Mouse (Mus musculus): ENCODE results near the gene Inha. TPM values are rescaled to one million over a fixed set of nuclear protein-coding genes. Genes with fewer than 3 reads are reported as not detected.

Gene Inha
- polyA plus RNA-seq, 1 experiment from 2014 or later = 3.8 TPM

DNA sequence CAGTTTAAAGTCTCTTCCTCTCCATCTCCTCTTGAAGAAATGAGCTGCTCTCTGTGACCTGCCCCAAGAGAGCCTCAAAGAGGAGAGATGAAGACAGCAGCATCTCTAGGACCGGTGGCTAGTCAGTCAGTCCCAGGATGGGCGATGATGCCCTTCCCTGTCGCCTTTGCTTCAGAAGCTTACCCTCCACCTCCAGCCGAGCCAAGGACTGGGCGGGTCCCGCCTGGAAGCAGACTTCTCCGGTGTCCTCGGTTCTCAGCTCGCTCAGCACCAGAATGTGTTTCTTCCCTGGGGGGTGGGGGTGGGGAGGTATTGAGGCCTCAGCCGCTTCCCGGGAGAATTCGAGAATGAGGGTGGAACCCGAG is 19.9 kb upstream of the Inha start:
- no peak for TF ChIP-seq EP300 (IDR thresholded peaks at IDR 0.05)
- no peak for TF ChIP-seq CTCF (IDR thresholded peaks at IDR 0.05)
- no peak for DNase-seq (ENCODE audit: low spot score)
- Histone ChIP-seq H3K4me2 (replicated peaks; ENCODE audit: low read depth, low read length) (peak overlapping the region; percentile 56), H3K27ac (ENCODE audit: low read length) (no peak overlapping the region), H3K9ac (replicated peaks; ENCODE audit: low read depth) (no peak overlapping the region), H3K4me3 (ENCODE audit: low read depth, low read length) (peak overlapping the region; percentile 37), H3K9me3 (ENCODE audit: low read length) (no peaks in the 10 kb centered on the region), H3K27me3 (replicated peaks; ENCODE audit: insufficient read depth, low read length) (peaks cover 32% of the 10 kb centered on the region), H3K4me1 (ENCODE audit: insufficient read depth, low read depth, low read length) (no peaks in the 10 kb centered on the region), H3K36me3 (ENCODE audit: insufficient read depth, low read length) (peaks cover 6% of the 10 kb centered on the region; the same call in 1 of the 2 replicates)
- no peak for ATAC-seq
- WGBS = 4% methylated on average over 13 of the region's 13 CpGs

DNA sequence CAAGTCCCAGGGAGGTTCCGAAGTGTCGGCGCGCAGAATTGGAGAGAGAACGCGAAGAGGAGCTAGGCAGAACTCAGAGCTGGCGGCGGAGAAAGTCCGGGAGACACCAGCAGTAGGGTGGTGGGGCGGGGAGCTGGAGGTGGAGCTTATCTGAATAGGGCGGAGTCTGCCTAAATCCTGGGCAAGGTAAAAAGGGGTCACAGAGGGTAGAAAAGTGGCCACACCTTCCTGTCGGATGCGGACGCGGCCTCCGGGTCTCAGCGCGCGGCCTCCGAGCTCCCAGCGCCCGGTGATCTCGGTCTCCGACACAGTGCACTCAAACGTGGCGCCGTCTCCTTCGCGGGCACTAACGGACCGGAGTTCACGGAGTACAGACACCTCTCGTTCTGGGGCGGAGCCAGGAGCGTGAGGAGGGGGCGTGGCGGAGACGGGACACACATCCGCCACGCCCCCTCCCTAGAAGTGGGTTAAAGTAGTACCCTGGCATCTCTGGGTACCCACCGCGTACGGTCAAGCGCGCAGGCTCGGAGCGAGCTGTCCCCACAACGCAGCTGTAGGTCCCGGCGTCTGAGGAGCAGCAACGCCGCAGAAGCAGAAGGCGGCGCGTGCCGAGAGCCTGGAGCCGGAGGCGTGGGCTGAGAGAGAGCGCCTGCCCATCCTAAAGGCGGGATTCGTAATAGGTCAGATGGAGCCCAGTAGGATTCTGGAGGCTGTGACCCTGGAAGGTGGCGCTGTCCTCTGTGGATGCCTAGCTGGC is 19.3 kb upstream of the Inha start:
- WGBS = 3% methylated on average over 61 of the region's 62 CpGs
- TF ChIP-seq EP300 (IDR thresholded peaks at IDR 0.05) (no peak), CTCF (IDR thresholded peaks at IDR 0.05) (peak; percentile 29)
- DNase-seq (ENCODE audit: low spot score) = peak; percentile 77
- Histone ChIP-seq H3K4me1 (ENCODE audit: insufficient read depth, low read depth, low read length) (no peaks in the 10 kb centered on the region), H3K9ac (replicated peaks; ENCODE audit: low read depth) (no peak overlapping the region), H3K27ac (ENCODE audit: low read length) (no peak overlapping the region), H3K4me2 (replicated peaks; ENCODE audit: low read depth, low read length) (peak overlapping the region; percentile 56), H3K9me3 (ENCODE audit: low read length) (no peaks in the 10 kb centered on the region), H3K36me3 (ENCODE audit: insufficient read depth, low read length) (peaks cover 6% of the 10 kb centered on the region; the same call in 1 of the 2 replicates), H3K4me3 (ENCODE audit: low read depth, low read length) (peak overlapping the region; percentile 37), H3K27me3 (replicated peaks; ENCODE audit: insufficient read depth, low read length) (peaks cover 29% of the 10 kb centered on the region)
- ATAC-seq = peak; percentile 81

GRCm38 (mm10) chr1:75490785-75491551 is 15.9 kb upstream of the Inha start:
- no peak overlapping the region for H3K4me3 ChIP-seq (ENCODE audit: low read depth, low read length)
- H3K36me3 ChIP-seq (ENCODE audit: insufficient read depth, low read length) = peaks cover 6% of the 10 kb centered on the region; the same call in 1 of the 2 replicates
- H3K4me1 ChIP-seq (ENCODE audit: insufficient read depth, low read depth, low read length) = no peaks in the 10 kb centered on the region
- peaks cover 16% of the 10 kb centered on the region for H3K27me3 ChIP-seq (replicated peaks; ENCODE audit: insufficient read depth, low read length)
- no peak for ATAC-seq
- no peaks in the 10 kb centered on the region for H3K9me3 ChIP-seq (ENCODE audit: low read length)
- TF ChIP-seq EP300 (IDR thresholded peaks at IDR 0.05) (no peak), CTCF (IDR thresholded peaks at IDR 0.05) (no peak)
- DNase-seq (ENCODE audit: low spot score) = no peak
- no peak overlapping the region for H3K27ac ChIP-seq (ENCODE audit: low read length)
- 86% methylated on average over 34 of the region's 34 CpGs for WGBS
- H3K9ac ChIP-seq (replicated peaks; ENCODE audit: low read depth) = no peak overlapping the region
- no peak overlapping the region for H3K4me2 ChIP-seq (replicated peaks; ENCODE audit: low read depth, low read length)

GRCm38 (mm10) chr1:75492579-75493170 is 14.2 kb upstream of the Inha start:
- DNase-seq (ENCODE audit: low spot score) = no peak
- H3K27ac ChIP-seq (ENCODE audit: low read length) = no peak overlapping the region
- H3K36me3 ChIP-seq (ENCODE audit: insufficient read depth, low read length) = peaks cover 6% of the 10 kb centered on the region
- no peak overlapping the region for H3K4me3 ChIP-seq (ENCODE audit: low read depth, low read length)
- no peaks in the 10 kb centered on the region for H3K27me3 ChIP-seq (replicated peaks; ENCODE audit: insufficient read depth, low read length)
- 72% methylated on average over 24 of the region's 24 CpGs for WGBS
- TF ChIP-seq CTCF (IDR thresholded peaks at IDR 0.05) = no peak
- no peak for TF ChIP-seq EP300 (IDR thresholded peaks at IDR 0.05)
- ATAC-seq = no peak
- no peaks in the 10 kb centered on the region for H3K4me1 ChIP-seq (ENCODE audit: insufficient read depth, low read depth, low read length)
- H3K9ac ChIP-seq (replicated peaks; ENCODE audit: low read depth) = no peak overlapping the region
- H3K4me2 ChIP-seq (replicated peaks; ENCODE audit: low read depth, low read length) = no peak overlapping the region
- no peaks in the 10 kb centered on the region for H3K9me3 ChIP-seq (ENCODE audit: low read length)

- Histone ChIP-seq H3K4me2 (replicated peaks; ENCODE audit: low read depth, low read length) (no peak overlapping the region), H3K4me3 (ENCODE audit: low read depth, low read length) (no peak overlapping the region), H3K4me1 (ENCODE audit: insufficient read depth, low read depth, low read length) (no peaks in the 10 kb centered on the region), H3K27me3 (replicated peaks; ENCODE audit: insufficient read depth, low read length) (no peaks in the 10 kb centered on the region), H3K36me3 (ENCODE audit: insufficient read depth, low read length) (peaks cover 11% of the 10 kb centered on the region), H3K27ac (ENCODE audit: low read length) (no peak overlapping the region), H3K9ac (replicated peaks; ENCODE audit: low read depth) (no peak overlapping the region), H3K9me3 (ENCODE audit: low read length) (no peaks in the 10 kb centered on the region)
- WGBS = 53% methylated on average over 12 of the region's 12 CpGs
- peak; percentile 70 for DNase-seq (ENCODE audit: low spot score)
- peak; percentile 57 for ATAC-seq
- TF ChIP-seq EP300 (IDR thresholded peaks at IDR 0.05) (no peak), CTCF (IDR thresholded peaks at IDR 0.05) (peak; percentile 84)
These were observed 11.9 kb upstream of the Inha start for GRCm38 (mm10) chr1:75494878-75495548.

GRCm38 (mm10) chr1:75498897-75499296 is 8.0 kb upstream of the Inha start:
- H3K27me3 ChIP-seq (replicated peaks; ENCODE audit: insufficient read depth, low read length) = no peaks in the 10 kb centered on the region
- H3K4me1 ChIP-seq (ENCODE audit: insufficient read depth, low read depth, low read length) = no peaks in the 10 kb centered on the region; the same call in 1 of the 2 replicates

More at GRCm38 (mm10) chr1:75498897-75499296, 8.0 kb upstream of the Inha start:
- Histone ChIP-seq H3K4me2 (replicated peaks; ENCODE audit: low read depth, low read length) (no peak overlapping the region), H3K36me3 (ENCODE audit: insufficient read depth, low read length) (peaks cover 21% of the 10 kb centered on the region; the same call in 1 of the 2 replicates), H3K27ac (ENCODE audit: low read length) (no peak overlapping the region), H3K9me3 (ENCODE audit: low read length) (no peaks in the 10 kb centered on the region), H3K4me3 (ENCODE audit: low read depth, low read length) (no peak overlapping the region), H3K9ac (replicated peaks; ENCODE audit: low read depth) (no peak overlapping the region)
- no peak for TF ChIP-seq EP300 (IDR thresholded peaks at IDR 0.05)
- TF ChIP-seq CTCF (IDR thresholded peaks at IDR 0.05) = no peak
- WGBS = 81% methylated on average over 4 of the region's 4 CpGs
- ATAC-seq = no peak
- no peak for DNase-seq (ENCODE audit: low spot score)
